Mouse (Mus musculus): Measurements from ENCODE around the gene Usp47. TPM values are rescaled to one million over a fixed set of nuclear protein-coding genes. Genes with fewer than 3 reads are reported as not detected.
A peak's percentile ranks its signal among the peaks of the same experiment; 100 is the strongest.

Gene Usp47
- polyA plus RNA-seq, 1 experiment from 2014 or later = 23.7 TPM

GRCm38 (mm10) chr7:112140725-112141124, 117.4 kb downstream of the Usp47 start:
- Histone ChIP-seq H3K4me1 (replicated peaks; ENCODE audit: control insufficient read depth, insufficient read depth) (peaks cover 5% of the 10 kb centered on the region; the same call in 1 of the 2 replicates), H3K27ac (replicated peaks) (no peak overlapping the region), H3K36me3 (ENCODE audit: control insufficient read depth, insufficient read depth, low read length) (no peaks in the 10 kb centered on the region), H3K4me3 (ENCODE audit: low read depth, low read length) (no peak overlapping the region), H3K27me3 (ENCODE audit: control insufficient read depth, insufficient read depth, low read length) (no peaks in the 10 kb centered on the region), H3K9ac (ENCODE audit: low read length) (no peak overlapping the region), H3K4me2 (replicated peaks; ENCODE audit: low read depth) (no peak overlapping the region), H3K9me3 (ENCODE audit: control insufficient read depth, low read length) (no peaks in the 10 kb centered on the region)
- ATAC-seq (ENCODE audit: low FRiP score, low TSS enrichment) = peak; percentile 75
- DNase-seq (ENCODE audit: low spot score) = peak; percentile 31
- no peak for TF ChIP-seq EP300 (optimal IDR thresholded peaks at IDR 0.05)
- WGBS = 95% methylated on average over 2 of the region's 2 CpGs

GRCm38 (mm10) chr7:112142616-112143015, 119.3 kb downstream of the Usp47 start:
- H3K27ac ChIP-seq (replicated peaks) = no peak overlapping the region
- no peak for ATAC-seq (ENCODE audit: low FRiP score, low TSS enrichment)
- no peaks in the 10 kb centered on the region for H3K9me3 ChIP-seq (ENCODE audit: control insufficient read depth, low read length)
- H3K9ac ChIP-seq (ENCODE audit: low read length) = no peak overlapping the region
- no peak for TF ChIP-seq CTCF (IDR thresholded peaks at IDR 0.05; ENCODE audit: low read depth)
- no peak for TF ChIP-seq EP300 (optimal IDR thresholded peaks at IDR 0.05)
- no peak for DNase-seq (ENCODE audit: low spot score)
- WGBS = 66% methylated on average over 3 of the region's 3 CpGs
- H3K4me2 ChIP-seq (replicated peaks; ENCODE audit: low read depth) = no peak overlapping the region
- H3K36me3 ChIP-seq (ENCODE audit: control insufficient read depth, insufficient read depth, low read length) = no peaks in the 10 kb centered on the region; the same call in 1 of the 2 replicates
- H3K4me3 ChIP-seq (ENCODE audit: low read depth, low read length) = no peak overlapping the region
- no peaks in the 10 kb centered on the region for H3K27me3 ChIP-seq (ENCODE audit: control insufficient read depth, insufficient read depth, low read length)
- peaks cover 5% of the 10 kb centered on the region; the same call in 1 of the 2 replicates for H3K4me1 ChIP-seq (replicated peaks; ENCODE audit: control insufficient read depth, insufficient read depth)

DNA sequence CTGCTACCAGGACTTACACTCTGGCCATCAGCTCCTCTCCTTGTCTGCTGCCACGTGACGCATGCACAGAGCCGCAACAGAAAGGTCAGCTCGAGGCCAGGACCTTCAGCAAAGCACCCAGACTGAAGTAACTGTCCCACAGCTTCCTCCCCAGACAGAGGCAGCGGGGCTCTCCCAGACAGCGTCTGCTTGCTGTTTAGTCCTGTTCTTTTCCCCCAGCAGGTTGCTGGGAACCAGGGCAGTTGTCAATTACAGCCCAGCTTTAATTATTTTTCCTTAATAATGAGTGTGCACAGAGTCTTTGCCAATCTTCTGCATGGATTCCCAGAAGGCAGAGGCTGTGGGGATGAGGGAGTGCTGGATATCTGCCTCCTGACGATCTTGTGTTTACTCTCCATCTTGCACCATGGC, 119.8 kb downstream of the Usp47 start:
- 51% methylated on average over 7 of the region's 7 CpGs for WGBS
- no peak for TF ChIP-seq EP300 (optimal IDR thresholded peaks at IDR 0.05)
- TF ChIP-seq CTCF (IDR thresholded peaks at IDR 0.05; ENCODE audit: low read depth) = no peak
- ATAC-seq (ENCODE audit: low FRiP score, low TSS enrichment) = no peak

GRCm38 (mm10) chr7:112143978-112144377, 120.7 kb downstream of the Usp47 start:
- no peak for TF ChIP-seq CTCF (IDR thresholded peaks at IDR 0.05; ENCODE audit: low read depth)
- no peak for TF ChIP-seq EP300 (optimal IDR thresholded peaks at IDR 0.05)
- H3K4me1 ChIP-seq (replicated peaks; ENCODE audit: control insufficient read depth, insufficient read depth) = 0 out of 2 replicates have a peak, but pooled peaks cover 1% of the 10 kb centered on the region

More for the DNA sequence above, 119.8 kb downstream of the Usp47 start:
- Histone ChIP-seq H3K4me1 (replicated peaks; ENCODE audit: control insufficient read depth, insufficient read depth) (peaks cover 5% of the 10 kb centered on the region; the same call in 1 of the 2 replicates), H3K4me2 (replicated peaks; ENCODE audit: low read depth) (no peak overlapping the region), H3K27me3 (ENCODE audit: control insufficient read depth, insufficient read depth, low read length) (no peaks in the 10 kb centered on the region), H3K9ac (ENCODE audit: low read length) (no peak overlapping the region), H3K27ac (replicated peaks) (peak overlapping the region; percentile 13; the same call in 1 of the 2 replicates), H3K4me3 (ENCODE audit: low read depth, low read length) (no peak overlapping the region), H3K36me3 (ENCODE audit: control insufficient read depth, insufficient read depth, low read length) (no peaks in the 10 kb centered on the region; the same call in 1 of the 2 replicates), H3K9me3 (ENCODE audit: control insufficient read depth, low read length) (no peaks in the 10 kb centered on the region)
- no peak for DNase-seq (ENCODE audit: low spot score)

GRCm38 (mm10) chr7:112144646-112145179, 121.4 kb downstream of the Usp47 start:
- no peak for ATAC-seq (ENCODE audit: low FRiP score, low TSS enrichment)
- H3K9ac ChIP-seq (ENCODE audit: low read length) = no peak overlapping the region
- H3K4me2 ChIP-seq (replicated peaks; ENCODE audit: low read depth) = no peak overlapping the region
- no peaks in the 10 kb centered on the region; the same call in 1 of the 2 replicates for H3K36me3 ChIP-seq (ENCODE audit: control insufficient read depth, insufficient read depth, low read length)
- whole genome bisulfite sequencing = 65% methylated on average over 11 of the region's 11 CpGs
- no peaks in the 10 kb centered on the region for H3K4me1 ChIP-seq (replicated peaks; ENCODE audit: control insufficient read depth, insufficient read depth)
- no peak overlapping the region for H3K4me3 ChIP-seq (ENCODE audit: low read depth, low read length)
- DNase-seq (ENCODE audit: low spot score) = no peak
- 0 out of 2 replicates have a peak overlapping the region, but pooled peaks have one; percentile 49 for H3K27ac ChIP-seq (replicated peaks)
- H3K27me3 ChIP-seq (ENCODE audit: control insufficient read depth, insufficient read depth, low read length) = no peaks in the 10 kb centered on the region
- H3K9me3 ChIP-seq (ENCODE audit: control insufficient read depth, low read length) = no peaks in the 10 kb centered on the region
- TF ChIP-seq EP300 (optimal IDR thresholded peaks at IDR 0.05) (no peak), CTCF (IDR thresholded peaks at IDR 0.05; ENCODE audit: low read depth) (no peak)

More at GRCm38 (mm10) chr7:112143978-112144377, 120.7 kb downstream of the Usp47 start:
- Histone ChIP-seq H3K27ac (replicated peaks) (0 out of 2 replicates have a peak overlapping the region, but pooled peaks have one; percentile 18), H3K9me3 (ENCODE audit: control insufficient read depth, low read length) (no peaks in the 10 kb centered on the region), H3K27me3 (ENCODE audit: control insufficient read depth, insufficient read depth, low read length) (no peaks in the 10 kb centered on the region), H3K9ac (ENCODE audit: low read length) (no peak overlapping the region), H3K36me3 (ENCODE audit: control insufficient read depth, insufficient read depth, low read length) (no peaks in the 10 kb centered on the region; the same call in 1 of the 2 replicates), H3K4me2 (replicated peaks; ENCODE audit: low read depth) (no peak overlapping the region), H3K4me3 (ENCODE audit: low read depth, low read length) (no peak overlapping the region)
- WGBS = 43% methylated on average over 4 of the region's 4 CpGs
- peak; percentile 45 for ATAC-seq (ENCODE audit: low FRiP score, low TSS enrichment)
- no peak for DNase-seq (ENCODE audit: low spot score)

GRCm38 (mm10) chr7:112147979-112148378, 124.7 kb downstream of the Usp47 start:
- H3K27me3 ChIP-seq (ENCODE audit: control insufficient read depth, insufficient read depth, low read length) = no peaks in the 10 kb centered on the region
- no peaks in the 10 kb centered on the region; the same call in 1 of the 2 replicates for H3K36me3 ChIP-seq (ENCODE audit: control insufficient read depth, insufficient read depth, low read length)
- no peak for DNase-seq (ENCODE audit: low spot score)
- H3K9me3 ChIP-seq (ENCODE audit: control insufficient read depth, low read length) = no peaks in the 10 kb centered on the region
- 69% methylated on average over 2 of the region's 2 CpGs for WGBS
- H3K4me2 ChIP-seq (replicated peaks; ENCODE audit: low read depth) = no peak overlapping the region
- H3K9ac ChIP-seq (ENCODE audit: low read length) = no peak overlapping the region
- H3K27ac ChIP-seq (replicated peaks) = no peak overlapping the region
- H3K4me1 ChIP-seq (replicated peaks; ENCODE audit: control insufficient read depth, insufficient read depth) = no peaks in the 10 kb centered on the region
- no peak overlapping the region for H3K4me3 ChIP-seq (ENCODE audit: low read depth, low read length)
- TF ChIP-seq CTCF (IDR thresholded peaks at IDR 0.05; ENCODE audit: low read depth) (no peak), EP300 (optimal IDR thresholded peaks at IDR 0.05) (no peak)
- ATAC-seq (ENCODE audit: low FRiP score, low TSS enrichment) = no peak

All from stomach, postnatal 0 days (tissue).